Mouse (Mus musculus) stomach, postnatal 0 days (tissue): ENCODE data around the gene Gm11172. TPM values are rescaled to one million over a fixed set of nuclear protein-coding genes. Genes with fewer than 3 reads are reported as not detected.
"Not testable (repeated sequence)": the region's sequence is repeated elsewhere in the genome, so short reads cannot be mapped to it uniquely, and the experiment has no call there.

ENCODE experiments used
- ATAC-seq: fragments of 200-750 bp; cut with Nextera tagmentation; 2 replicates; pipeline ENCODE4 v1.8.0; 2017; ENCODE audit not compliant: low FRiP score, low TSS enrichment
- DNase-seq: peaks from one replicate; pipeline ENCODE4 v3.0.0-alpha.2; 2016; ENCODE audit warnings: low spot score
- H3K27ac ChIP-seq: fragments of 300-500 bp; sonication (generic); replicated peaks from 2 replicates; pipeline ENCODE4 v1.5.1; 2014; ENCODE audit warnings: mild to moderate bottlenecking, control low read depth
- H3K27me3 ChIP-seq: fragments of 300-500 bp; sonication (generic); 2 replicates; pipeline ENCODE4 v1.6.1; 2014; ENCODE audit warnings: low read length; ENCODE audit not compliant: control insufficient read depth, insufficient read depth
- H3K36me3 ChIP-seq: fragments of 300-500 bp; sonication (generic); 2 replicates; pipeline ENCODE4 v1.6.1; 2014; ENCODE audit warnings: low read length, mixed read lengths; ENCODE audit not compliant: control insufficient read depth, insufficient read depth
- H3K4me1 ChIP-seq: fragments of 300-500 bp; sonication (generic); replicated peaks from 2 replicates; pipeline ENCODE4 v1.6.1; 2014; ENCODE audit warnings: antibody characterized with exemption; ENCODE audit not compliant: control insufficient read depth, insufficient read depth
- H3K4me2 ChIP-seq: fragments of 300-500 bp; sonication (generic); replicated peaks from 2 replicates; pipeline ENCODE4 v1.6.1; 2014; ENCODE audit warnings: low read depth, mild to moderate bottlenecking, control low read depth, moderate library complexity
- H3K4me3 ChIP-seq: fragments of 300-500 bp; sonication (generic); 2 replicates; pipeline ENCODE4 v1.5.1; 2014; ENCODE audit warnings: low read depth, low read length, control low read depth
- H3K9ac ChIP-seq: fragments of 300-500 bp; sonication (generic); 2 replicates; pipeline ENCODE4 v1.6.1; 2014; ENCODE audit warnings: mild to moderate bottlenecking, low read length, control low read depth, mixed read lengths
- H3K9me3 ChIP-seq: fragments of 300-500 bp; sonication (generic); 2 replicates; pipeline ENCODE4 v1.6.1; 2016; ENCODE audit warnings: low read length; ENCODE audit not compliant: control insufficient read depth
- CTCF ChIP-seq: IDR thresholded peaks from 2 replicates; pipeline ENCODE4 v1.5.1; 2016; ENCODE audit warnings: antibody characterized with exemption, low read depth, mild to moderate bottlenecking, moderate library complexity
- EP300 ChIP-seq: optimal IDR thresholded peaks from 2 replicates; pipeline ENCODE3; 2016; ENCODE audit warnings: antibody characterized with exemption
- WGBS: fragments of 180-500 bp; shearing (Covaris S2); extraction: QIAGEN DNeasy Blood & Tissue Kit; methylation state at CpG from one replicate; pipeline ENCODE4 v1.1.7; 2014; 5-methylcytosine and 5-hydroxymethylcytosine counted together
- polyA plus RNA-seq: library from polyadenylated mRNA; unstranded; fragments of >200 nt; fragmentation: Nextera tagmentation; extraction: Ambion mirVana; gene quantifications from 2 replicates; pipeline ENCODE4 v1.2.1, GENCODE M21; 2015

Gene Gm11172
- polyA plus RNA-seq, 1 experiment from 2014 or later, result not detected

DNA sequence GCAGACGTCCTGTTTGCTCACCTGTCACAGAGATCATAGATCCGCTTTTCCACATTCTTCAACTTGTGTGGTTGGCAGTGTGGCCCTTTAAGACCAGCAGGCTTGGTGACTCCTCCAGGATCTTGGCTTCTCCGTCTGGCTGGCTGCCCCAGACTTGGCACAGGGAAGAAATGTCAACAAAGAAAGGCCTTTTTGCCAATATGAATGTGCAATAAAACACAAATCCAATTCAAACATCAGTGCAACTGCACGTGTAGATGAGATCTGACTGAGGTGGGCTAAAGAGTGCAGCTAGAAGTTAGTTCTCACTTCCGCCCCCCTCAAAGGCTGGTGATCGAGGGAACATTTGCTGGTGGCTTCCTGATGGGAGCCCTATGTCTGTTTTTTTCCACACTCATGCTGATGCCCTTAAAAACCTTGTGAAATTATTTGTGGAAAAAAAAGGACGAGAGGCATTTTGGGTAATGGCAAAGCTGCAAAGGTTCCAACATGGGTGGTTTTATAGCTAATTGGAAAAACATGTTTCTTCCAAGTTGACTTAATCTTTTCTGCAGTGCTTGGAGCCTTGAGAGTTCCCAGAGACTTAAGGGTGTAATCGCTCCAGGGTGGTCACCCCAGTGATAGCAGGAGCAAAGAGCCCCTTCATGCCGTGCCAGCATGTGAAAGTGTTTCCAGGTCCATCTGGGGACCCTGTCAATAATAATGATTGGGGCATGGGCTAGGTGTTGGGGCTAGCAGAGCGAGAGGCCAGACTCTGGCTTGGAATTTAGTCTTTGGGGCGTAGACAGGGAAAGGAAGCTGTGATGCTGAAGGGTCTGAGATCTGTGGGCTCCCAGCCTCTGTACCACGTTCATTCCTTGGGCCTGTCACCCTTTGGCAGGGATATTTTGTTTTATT is 37.5 kb downstream of the Gm11172 start:
- Histone ChIP-seq H3K36me3 (no peaks in the 10 kb centered on the region), H3K4me3 (no peak overlapping the region), H3K9me3 (no peaks in the 10 kb centered on the region), H3K27ac (peak overlapping the region; percentile 65; the same call in 1 of the 2 replicates), H3K4me2 (no peak overlapping the region), H3K9ac (no peak overlapping the region; the same call in 1 of the 2 replicates), H3K4me1 (peaks cover 7% of the 10 kb centered on the region; the same call in 1 of the 2 replicates), H3K27me3 (no peaks in the 10 kb centered on the region)
- no peak for TF ChIP-seq EP300
- TF ChIP-seq CTCF, result no peak; the same call in 1 of the 2 replicates
- ATAC-seq (peak; percentile 63; the same call in 1 of the 2 replicates), DNase-seq (peak; percentile 83)
- 29% methylated on average over 12 of the region's 12 CpGs for WGBS

- Histone ChIP-seq H3K4me3 (no peak overlapping the region), H3K9ac (no peak overlapping the region), H3K4me2 (no peak overlapping the region), H3K27me3 (no peaks in the 10 kb centered on the region), H3K9me3 (no peaks in the 10 kb centered on the region), H3K27ac (peak overlapping the region; percentile 65; the same call in 1 of the 2 replicates), H3K36me3 (no peaks in the 10 kb centered on the region), H3K4me1 (peaks cover 7% of the 10 kb centered on the region; the same call in 1 of the 2 replicates)
- no peak for TF ChIP-seq EP300
- TF ChIP-seq CTCF, result no peak
- WGBS, result 45% methylated on average over 4 of the region's 4 CpGs
- ATAC-seq (no peak), DNase-seq (no peak)
Observed at GRCm38 (mm10) chr16:10850905-10851304, 38.2 kb downstream of the Gm11172 start.

DNA sequence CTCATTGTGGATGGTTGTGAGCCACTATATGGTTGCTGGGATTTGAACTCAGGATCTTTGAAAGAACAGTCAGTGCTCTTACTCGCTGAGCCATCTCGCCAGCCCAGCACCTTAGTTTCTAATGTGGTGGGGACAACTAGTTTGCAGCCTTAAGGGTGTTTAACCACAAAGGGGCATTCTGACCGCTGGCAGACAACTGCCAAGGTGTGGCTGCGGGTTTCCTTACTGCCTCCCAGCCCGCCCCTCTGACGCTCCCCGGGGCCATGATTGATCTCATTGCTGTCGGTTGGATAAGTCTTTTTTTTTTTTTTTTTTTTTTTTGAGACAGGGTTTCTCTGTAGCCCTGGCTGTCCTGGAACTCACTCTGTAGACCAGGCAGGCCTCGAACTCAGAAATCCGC is 39.5 kb downstream of the Gm11172 start:
- H3K9ac ChIP-seq, H3K27ac ChIP-seq, H3K9me3 ChIP-seq, H3K4me1 ChIP-seq, H3K4me3 ChIP-seq, DNase-seq, H3K4me2 ChIP-seq, ATAC-seq, H3K27me3 ChIP-seq, H3K36me3 ChIP-seq: not testable (repeated sequence)
- WGBS, result 87% methylated on average over 10 of the region's 10 CpGs

DNA sequence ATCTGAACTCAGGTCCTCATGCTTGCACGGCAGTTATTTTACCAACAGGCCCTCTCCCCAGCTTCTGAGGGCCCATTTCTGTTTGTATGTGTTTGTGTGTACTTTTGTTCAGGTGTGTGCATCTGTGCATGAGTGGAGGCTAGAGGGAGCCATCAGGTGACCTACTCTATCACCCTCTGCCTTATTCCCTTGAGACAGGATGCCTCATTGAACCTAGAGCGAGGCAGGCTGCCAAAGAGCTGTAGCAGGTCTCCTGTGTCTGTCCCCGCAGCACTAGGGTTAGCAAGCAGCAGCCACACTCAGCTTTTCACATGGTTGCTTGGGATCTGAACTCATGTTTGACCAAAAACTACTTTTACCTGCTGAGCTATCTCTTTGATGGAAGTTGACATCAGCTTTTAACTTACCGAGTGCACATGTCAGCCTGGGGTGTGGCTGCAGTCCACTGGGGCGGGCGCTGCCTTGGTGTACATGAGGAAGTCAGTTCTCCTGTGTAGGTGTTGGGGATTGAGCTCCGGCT is 47.1 kb downstream of the Gm11172 start:
- WGBS, result 76% methylated on average over 7 of the region's 7 CpGs
- Histone ChIP-seq H3K4me3 (no peak overlapping the region), H3K9me3 (no peaks in the 10 kb centered on the region), H3K4me1 (no peaks in the 10 kb centered on the region), H3K27me3 (no peaks in the 10 kb centered on the region), H3K9ac (no peak overlapping the region), H3K4me2 (no peak overlapping the region), H3K27ac (no peak overlapping the region), H3K36me3 (no peaks in the 10 kb centered on the region)
- no peak for TF ChIP-seq CTCF
- no peak for TF ChIP-seq EP300
- no peak for DNase-seq
- ATAC-seq, result no peak

- TF ChIP-seq EP300, result no peak
- no peak overlapping the region for H3K27ac ChIP-seq
- 59% methylated on average over 3 of the region's 3 CpGs for WGBS
Observed at GRCm38 (mm10) chr16:10861408-10861807, 48.7 kb downstream of the Gm11172 start.

More at GRCm38 (mm10) chr16:10861408-10861807, 48.7 kb downstream of the Gm11172 start:
- Histone ChIP-seq H3K9ac (no peak overlapping the region), H3K9me3 (no peaks in the 10 kb centered on the region), H3K4me3 (no peak overlapping the region), H3K4me1 (no peaks in the 10 kb centered on the region), H3K27me3 (no peaks in the 10 kb centered on the region), H3K36me3 (no peaks in the 10 kb centered on the region), H3K4me2 (no peak overlapping the region)
- ATAC-seq, result no peak
- DNase-seq, result no peak

Other genes with a start within 250 kb of the Gm11172 start
- gene Socs1, start 27.4 kb upstream of the Gm11172 start, polyA plus RNA-seq, result 7.3 and 8.4 TPM in 2 replicates
- not detected in 2 replicates for gene Tnp2, start 24.3 kb upstream of the Gm11172 start, polyA plus RNA-seq
- not detected in 2 replicates for gene Prm3, start 22.0 kb upstream of the Gm11172 start, polyA plus RNA-seq
- not detected in 2 replicates for gene Prm2, start 16.8 kb upstream of the Gm11172 start, polyA plus RNA-seq
- 0.23 TPM in 1 of 2 replicates, not detected in the other for gene Prm1, start 7.1 kb upstream of the Gm11172 start, polyA plus RNA-seq
- 0.76 and 1.1 TPM in 2 replicates for gene Rmi2, start 22.1 kb downstream of the Gm11172 start, polyA plus RNA-seq
- 11.8 and 12.2 TPM in 2 replicates for gene Snn, start 248.0 kb downstream of the Gm11172 start, polyA plus RNA-seq